Mouse (Mus musculus): ENCODE results near the gene Slc16a12. TPM values are rescaled to one million over a fixed set of nuclear protein-coding genes. Genes with fewer than 3 reads are reported as not detected.

The Slc16a12 gene
- total RNA-seq, 1 experiment = 0.13 TPM

GRCm38 (mm10) chr19:34662067-34662507 is 85.0 kb downstream of the Slc16a12 start:
- Histone ChIP-seq H3K4me3 (ENCODE audit: insufficient read depth in 1 of 2, low read depth in 1 of 2, low read length in 2 of 2, poor library complexity in 1 of 2, severe bottlenecking in 1 of 2) (peak overlapping the region; percentile 22 to 44; a peak in 3 of 4 replicates), H3K9me3 (ENCODE audit: control insufficient read depth, insufficient read depth, low read depth, low read length) (no peaks in the 10 kb centered on the region), H3K36me3 (ENCODE audit: control insufficient read depth, insufficient read depth, low read length, poor library complexity, severe bottlenecking) (no peaks in the 10 kb centered on the region), H3K9ac (ENCODE audit: insufficient read depth, low read depth, low read length, poor library complexity, severe bottlenecking) (no peak overlapping the region; the same call in 1 of the 2 replicates), H3K4me1 (ENCODE audit: control insufficient read depth in 2 of 2, insufficient read depth in 2 of 2, low read length in 2 of 2, poor library complexity in 1 of 2) (peaks cover 1 to 2% of the 10 kb centered on the region in 2 experiments; a peak in 2 of 4 replicates), H3K27ac (ENCODE audit: insufficient read depth, low read depth, low read length, poor library complexity, severe bottlenecking) (no peak overlapping the region)
- TF ChIP-seq HCFC1 (IDR thresholded peaks at IDR 0.05; ENCODE audit: borderline replicate concordance, insufficient read depth, low read length) = no peak
- no peak for TF ChIP-seq CHD2 (IDR thresholded peaks at IDR 0.05; ENCODE audit: low read depth, low read length)
- TF ChIP-seq ZNF384 (IDR thresholded peaks at IDR 0.05; ENCODE audit: low read depth, low read length) = no peak
- TF ChIP-seq MAFK (IDR thresholded peaks at IDR 0.05; ENCODE audit: insufficient read depth, low read depth, low read length) = no peak
- TF ChIP-seq ZC3H11A (IDR thresholded peaks at IDR 0.05; ENCODE audit: borderline replicate concordance, low read depth, low read length) = peak; percentile 62; the same call in 1 of the 2 replicates
- peak; percentile 77 for DNase-seq (ENCODE audit: low read depth, low spot score)
- in situ Hi-C loops (cut with MboI; ENCODE audit: low sequenced_read_pairs in 2 of 2, unreplicated experiment in 2 of 2) = loop anchor here in 1 of 2 experiments (25.0 kb wide), 1 partner anchor 325 kb away; no protein-coding TSS in a partner anchor

DNA sequence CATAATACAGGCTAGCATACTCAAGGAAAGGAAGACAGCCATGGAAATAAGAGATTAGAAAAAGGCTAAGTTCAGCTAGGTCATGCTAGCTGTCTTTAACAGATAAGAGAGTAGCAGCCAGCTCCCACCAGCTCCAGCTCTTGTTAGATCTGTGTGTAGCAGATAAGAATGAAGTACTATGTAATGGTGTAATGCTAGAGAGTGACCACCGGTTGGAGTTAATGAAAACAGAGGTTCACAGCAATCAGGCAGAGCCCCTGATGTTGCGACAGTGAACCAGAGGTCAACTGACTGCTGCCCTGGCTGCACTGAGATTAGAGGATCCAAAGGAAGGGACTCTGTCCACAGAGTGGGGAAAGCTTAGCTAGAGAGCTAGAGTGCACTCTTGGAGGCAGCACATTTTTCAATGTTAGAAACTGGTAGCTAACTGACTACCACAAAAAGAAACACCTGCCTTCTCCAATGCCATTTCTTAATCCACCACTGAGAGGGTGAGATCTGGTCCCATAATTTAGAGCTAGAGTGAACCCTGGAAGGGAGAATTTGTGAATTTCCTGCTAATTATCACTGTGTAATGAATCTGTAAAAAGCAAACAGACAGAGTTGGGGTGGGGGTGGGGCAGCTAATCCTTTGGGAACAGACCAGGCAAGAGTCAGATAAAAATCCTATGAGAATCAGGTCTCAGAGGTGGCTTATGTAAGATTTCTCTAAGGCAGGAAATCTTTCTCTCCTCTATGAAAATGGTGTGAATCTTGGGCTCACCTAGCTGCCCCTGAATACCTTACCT is 90.4 kb downstream of the Slc16a12 start:
- in situ Hi-C loops (cut with MboI; ENCODE audit: low sequenced_read_pairs in 2 of 2, unreplicated experiment in 2 of 2) = loop anchor here in 1 of 2 experiments (25.0 kb wide), 1 partner anchor 319 kb away; no protein-coding TSS in a partner anchor
- Histone ChIP-seq H3K4me1 (ENCODE audit: control insufficient read depth in 2 of 2, insufficient read depth in 2 of 2, low read length in 2 of 2, poor library complexity in 1 of 2) (peaks cover 15 to 18% of the 10 kb centered on the region in 2 experiments), H3K27ac (ENCODE audit: insufficient read depth, low read depth, low read length, poor library complexity, severe bottlenecking) (no peak overlapping the region), H3K9me3 (ENCODE audit: control insufficient read depth, insufficient read depth, low read depth, low read length) (no peaks in the 10 kb centered on the region), H3K4me3 (ENCODE audit: insufficient read depth in 1 of 2, low read depth in 1 of 2, low read length in 2 of 2, poor library complexity in 1 of 2, severe bottlenecking in 1 of 2) (no peak overlapping the region), H3K36me3 (ENCODE audit: control insufficient read depth, insufficient read depth, low read length, poor library complexity, severe bottlenecking) (no peaks in the 10 kb centered on the region), H3K9ac (ENCODE audit: insufficient read depth, low read depth, low read length, poor library complexity, severe bottlenecking) (no peak overlapping the region)
- TF ChIP-seq ZNF384 (IDR thresholded peaks at IDR 0.05; ENCODE audit: low read depth, low read length) (no peak), HCFC1 (IDR thresholded peaks at IDR 0.05; ENCODE audit: borderline replicate concordance, insufficient read depth, low read length) (no peak), ZC3H11A (IDR thresholded peaks at IDR 0.05; ENCODE audit: borderline replicate concordance, low read depth, low read length) (no peak), MAFK (IDR thresholded peaks at IDR 0.05; ENCODE audit: insufficient read depth, low read depth, low read length) (no peak), CHD2 (IDR thresholded peaks at IDR 0.05; ENCODE audit: low read depth, low read length) (no peak)
- DNase-seq (ENCODE audit: low read depth, low spot score) = no peak

- no peaks in the 10 kb centered on the region for H3K36me3 ChIP-seq (ENCODE audit: control insufficient read depth, insufficient read depth, low read length, poor library complexity, severe bottlenecking)
- peak; percentile 51 for DNase-seq (ENCODE audit: low read depth, low spot score)
- TF ChIP-seq ZC3H11A (IDR thresholded peaks at IDR 0.05; ENCODE audit: borderline replicate concordance, low read depth, low read length) (no peak), ZNF384 (IDR thresholded peaks at IDR 0.05; ENCODE audit: low read depth, low read length) (no peak), CHD2 (IDR thresholded peaks at IDR 0.05; ENCODE audit: low read depth, low read length) (peak; percentile 16; the same call in 1 of the 2 replicates)
- in situ Hi-C loops (cut with MboI; ENCODE audit: low sequenced_read_pairs in 2 of 2, unreplicated experiment in 2 of 2) = loop anchor here in 1 of 2 experiments (25.0 kb wide), 1 partner anchor 318 kb away; no protein-coding TSS in a partner anchor
- peak overlapping the region; percentile 45; the same call in 1 of the 2 replicates for H3K27ac ChIP-seq (ENCODE audit: insufficient read depth, low read depth, low read length, poor library complexity, severe bottlenecking)
- no peak overlapping the region for H3K9ac ChIP-seq (ENCODE audit: insufficient read depth, low read depth, low read length, poor library complexity, severe bottlenecking)
- no peak overlapping the region for H3K4me3 ChIP-seq (ENCODE audit: insufficient read depth in 1 of 2, low read depth in 1 of 2, low read length in 2 of 2, poor library complexity in 1 of 2, severe bottlenecking in 1 of 2)
- no peaks in the 10 kb centered on the region for H3K9me3 ChIP-seq (ENCODE audit: control insufficient read depth, insufficient read depth, low read depth, low read length)
- peaks cover 15 to 18% of the 10 kb centered on the region in 2 experiments for H3K4me1 ChIP-seq (ENCODE audit: control insufficient read depth in 2 of 2, insufficient read depth in 2 of 2, low read length in 2 of 2, poor library complexity in 1 of 2)
These were observed 91.8 kb downstream of the Slc16a12 start for GRCm38 (mm10) chr19:34655227-34655805.

GRCm38 (mm10) chr19:34650997-34651396 is 96.1 kb downstream of the Slc16a12 start:
- in situ Hi-C loops (cut with MboI; ENCODE audit: low sequenced_read_pairs in 2 of 2, unreplicated experiment in 2 of 2) = loop anchor here in 1 of 2 experiments (25.0 kb wide), 1 partner anchor 314 kb away; no protein-coding TSS in a partner anchor
- no peak overlapping the region for H3K9ac ChIP-seq (ENCODE audit: insufficient read depth, low read depth, low read length, poor library complexity, severe bottlenecking)
- TF ChIP-seq HCFC1 (IDR thresholded peaks at IDR 0.05; ENCODE audit: borderline replicate concordance, insufficient read depth, low read length) = no peak
- TF ChIP-seq CHD2 (IDR thresholded peaks at IDR 0.05; ENCODE audit: low read depth, low read length) = no peak
- no peak for TF ChIP-seq ZC3H11A (IDR thresholded peaks at IDR 0.05; ENCODE audit: borderline replicate concordance, low read depth, low read length)
- no peak for TF ChIP-seq MAFK (IDR thresholded peaks at IDR 0.05; ENCODE audit: insufficient read depth, low read depth, low read length)
- no peak for TF ChIP-seq ZNF384 (IDR thresholded peaks at IDR 0.05; ENCODE audit: low read depth, low read length)
- H3K36me3 ChIP-seq (ENCODE audit: control insufficient read depth, insufficient read depth, low read length, poor library complexity, severe bottlenecking) = no peaks in the 10 kb centered on the region
- H3K9me3 ChIP-seq (ENCODE audit: control insufficient read depth, insufficient read depth, low read depth, low read length) = no peaks in the 10 kb centered on the region
- no peak overlapping the region for H3K27ac ChIP-seq (ENCODE audit: insufficient read depth, low read depth, low read length, poor library complexity, severe bottlenecking)
- no peak for DNase-seq (ENCODE audit: low read depth, low spot score)
- H3K4me1 ChIP-seq (ENCODE audit: control insufficient read depth in 2 of 2, insufficient read depth in 2 of 2, low read length in 2 of 2, poor library complexity in 1 of 2) = peaks cover 10 to 12% of the 10 kb centered on the region in 2 experiments
- H3K4me3 ChIP-seq (ENCODE audit: insufficient read depth in 1 of 2, low read depth in 1 of 2, low read length in 2 of 2, poor library complexity in 1 of 2, severe bottlenecking in 1 of 2) = no peak overlapping the region

Data from ES-E14 (cell line).